Mouse (Mus musculus) heart, postnatal 0 days (tissue): ENCODE results near the gene 6430628N08Rik. TPM values are rescaled to one million over a fixed set of nuclear protein-coding genes. Genes with fewer than 3 reads are reported as not detected.

ENCODE experiments used
- ATAC-seq: fragments of 200-750 bp; cut with Nextera tagmentation; 2 replicates; pipeline ENCODE4 v1.8.0; 2017; ENCODE audit warnings: low read depth, moderate number of reproducible peaks, moderate library complexity; ENCODE audit not compliant: insufficient read depth
- DNase-seq: peaks from one replicate; pipeline ENCODE4 v3.0.0-alpha.2; 2016; ENCODE audit warnings: low spot score
- H3K27ac ChIP-seq: fragments of 300-500 bp; sonication (generic); 2 replicates; pipeline ENCODE4 v1.5.1; 2014; ENCODE audit warnings: low read depth, mild to moderate bottlenecking
- H3K27me3 ChIP-seq: fragments of 300-500 bp; sonication (generic); 2 replicates; pipeline ENCODE4 v1.6.1; 2014; ENCODE audit warnings: low read length, mixed read lengths; ENCODE audit not compliant: control insufficient read depth, insufficient read depth
- H3K36me3 ChIP-seq: fragments of 300-500 bp; sonication (generic); replicated peaks from 2 replicates; pipeline ENCODE4 v1.6.1; 2014; ENCODE audit warnings: low read length, mixed read lengths; ENCODE audit not compliant: control insufficient read depth, insufficient read depth
- H3K4me1 ChIP-seq: fragments of 300-500 bp; sonication (generic); 2 replicates; pipeline ENCODE4 v1.6.1; 2014; ENCODE audit warnings: antibody characterized with exemption; ENCODE audit not compliant: control insufficient read depth, insufficient read depth
- H3K4me2 ChIP-seq: fragments of 300-500 bp; sonication (generic); 2 replicates; pipeline ENCODE4 v1.6.1; 2014; ENCODE audit warnings: low read depth, mild to moderate bottlenecking, low read length, moderate library complexity
- H3K4me3 ChIP-seq: fragments of 300-500 bp; sonication (generic); 2 replicates; pipeline ENCODE4 v1.5.1; 2014; ENCODE audit warnings: low read depth, low read length
- H3K9ac ChIP-seq: fragments of 300-500 bp; sonication (generic); replicated peaks from 2 replicates; pipeline ENCODE4 v1.6.1; 2014; ENCODE audit warnings: low read depth, low read length, mixed read lengths
- H3K9me3 ChIP-seq: fragments of 300-500 bp; sonication (generic); replicated peaks from 2 replicates; pipeline ENCODE4 v1.6.1; 2016; ENCODE audit warnings: low read length; ENCODE audit not compliant: control insufficient read depth
- CTCF ChIP-seq: IDR thresholded peaks from 2 replicates; pipeline ENCODE4 v1.5.1; 2016; ENCODE audit warnings: antibody characterized with exemption, control low read depth, low read depth
- EP300 ChIP-seq: IDR thresholded peaks from 2 replicates; pipeline ENCODE4 v1.6.1; 2016; ENCODE audit warnings: antibody characterized with exemption, low read depth
- WGBS: fragments of 180-500 bp; shearing (Covaris S2); extraction: QIAGEN DNeasy Blood & Tissue Kit; methylation state at CpG from one replicate; pipeline ENCODE4 v1.1.7; 2014; 5-methylcytosine and 5-hydroxymethylcytosine counted together
- polyA plus RNA-seq: library from polyadenylated mRNA; unstranded; fragments of >200 nt; fragmentation: Nextera tagmentation; extraction: Ambion mirVana; gene quantifications from 2 replicates; pipeline ENCODE4 v1.2.1, GENCODE M21; 2015
- total RNA-seq: library from RNA; depleted of rRNA; stranded (reverse); fragments of >200 nt; gene quantifications from 2 replicates; pipeline ENCODE4 v1.2.3, GENCODE M21; 2014; ENCODE audit warnings: low replicate concordance; rRNA removed

Gene 6430628N08Rik
- total RNA-seq, result not detected in 2 replicates
- not detected in 2 replicates for polyA plus RNA-seq

DNA sequence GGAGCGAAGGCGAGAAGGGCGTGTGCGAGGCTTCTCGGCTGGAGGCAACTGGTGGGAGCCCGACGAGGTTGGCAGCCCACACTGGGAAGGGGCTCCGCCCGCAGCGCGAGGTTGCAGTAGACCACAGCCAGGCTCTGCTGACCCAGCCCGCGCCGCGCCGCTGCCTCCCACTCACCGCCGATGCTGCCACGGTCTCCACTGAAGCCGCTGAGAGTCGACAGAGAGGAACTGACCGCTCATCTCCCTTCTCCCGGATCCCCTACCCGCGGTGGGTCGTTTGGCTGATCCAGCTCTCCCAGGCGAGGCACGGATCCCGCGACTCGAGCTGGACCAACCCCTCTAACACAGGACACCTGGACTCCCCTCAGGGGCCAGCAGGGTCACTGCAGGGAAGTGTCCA is at the start of gene 6430628N08Rik:
Gene 6430628N08Rik, plus strand, starts transcription at position 113 of the 400 bp plus-strand sequence.
- 1% methylated on average over 31 of the region's 31 CpGs for WGBS
- Histone ChIP-seq H3K4me1 (0 out of 2 replicates have a peak, but pooled peaks cover 4% of the 10 kb centered on the region), H3K4me3 (peak within 1 kb of the TSS; percentile 25), H3K27ac (no peak within 1 kb of the TSS), H3K27me3 (peaks cover 42% of the 10 kb centered on the region), H3K9me3 (no peaks in the 10 kb centered on the region), H3K4me2 (peak within 1 kb of the TSS; percentile 51), H3K9ac (no peak within 1 kb of the TSS), H3K36me3 (no peaks in the 10 kb centered on the region)
- DNase-seq (no peak), ATAC-seq (no peak)
- TF ChIP-seq EP300, result no peak
- no peak for TF ChIP-seq CTCF

DNA sequence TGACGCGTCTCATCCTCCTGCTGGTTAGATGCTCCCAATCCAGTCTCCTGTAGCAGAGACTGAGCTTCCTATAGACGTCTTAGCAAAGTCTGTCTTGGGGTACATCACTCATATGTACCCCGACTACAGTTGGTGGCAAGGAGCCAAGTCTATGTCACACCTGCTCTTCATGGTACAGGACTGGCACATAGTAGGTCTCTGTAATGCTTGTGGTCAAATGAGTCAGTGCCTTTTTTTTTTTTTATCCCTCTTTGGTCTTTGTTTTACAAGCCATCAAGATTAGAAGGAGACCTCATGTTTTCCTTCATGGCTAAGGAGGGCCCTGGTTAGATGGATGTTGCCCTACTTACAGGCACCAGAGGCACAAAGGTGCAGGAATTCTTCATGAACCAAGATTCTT is 49.6 kb upstream of the 6430628N08Rik start:
- no peaks in the 10 kb centered on the region for H3K27me3 ChIP-seq
- no peak for DNase-seq
- no peak overlapping the region for H3K4me2 ChIP-seq
- H3K36me3 ChIP-seq, result 0 out of 2 replicates have a peak, but pooled peaks cover under 1% of the 10 kb centered on the region
- no peak overlapping the region for H3K27ac ChIP-seq
- H3K4me3 ChIP-seq, result no peak overlapping the region
- 83% methylated on average over 4 of the region's 4 CpGs for WGBS
- no peaks in the 10 kb centered on the region for H3K9me3 ChIP-seq
- ATAC-seq, result no peak
- H3K9ac ChIP-seq, result no peak overlapping the region
- no peak for TF ChIP-seq CTCF
- TF ChIP-seq EP300, result no peak
- peaks cover 11% of the 10 kb centered on the region for H3K4me1 ChIP-seq

DNA sequence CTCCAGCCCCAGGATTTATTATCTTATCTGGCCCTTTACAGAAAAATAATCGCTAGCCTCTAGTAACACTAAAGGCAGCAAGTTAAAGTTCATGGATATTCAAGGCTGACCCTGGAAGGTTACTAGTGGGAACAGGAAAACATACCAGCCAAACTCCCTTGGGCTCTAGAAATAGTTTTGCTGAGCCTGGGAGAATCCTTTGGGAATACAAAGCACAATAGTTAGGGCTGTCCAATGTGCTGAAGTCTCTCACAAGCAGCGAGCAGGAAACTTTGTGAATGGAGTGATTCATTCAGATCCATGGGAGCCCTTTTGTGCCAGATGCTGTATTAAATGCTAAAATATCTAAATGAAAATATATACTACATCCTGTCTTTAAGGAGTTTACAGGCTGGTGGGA is 43.8 kb upstream of the 6430628N08Rik start:
- DNase-seq (peak; percentile 46), ATAC-seq (peak; percentile 51)
- Histone ChIP-seq H3K27ac (no peak overlapping the region), H3K4me2 (no peak overlapping the region), H3K4me1 (peaks cover 19% of the 10 kb centered on the region), H3K36me3 (peaks cover 18% of the 10 kb centered on the region; the same call in 1 of the 2 replicates), H3K9ac (no peak overlapping the region), H3K27me3 (no peaks in the 10 kb centered on the region), H3K9me3 (no peaks in the 10 kb centered on the region), H3K4me3 (no peak overlapping the region)
- 23% methylated on average over 2 of the region's 2 CpGs for WGBS
- no peak for TF ChIP-seq EP300

DNA sequence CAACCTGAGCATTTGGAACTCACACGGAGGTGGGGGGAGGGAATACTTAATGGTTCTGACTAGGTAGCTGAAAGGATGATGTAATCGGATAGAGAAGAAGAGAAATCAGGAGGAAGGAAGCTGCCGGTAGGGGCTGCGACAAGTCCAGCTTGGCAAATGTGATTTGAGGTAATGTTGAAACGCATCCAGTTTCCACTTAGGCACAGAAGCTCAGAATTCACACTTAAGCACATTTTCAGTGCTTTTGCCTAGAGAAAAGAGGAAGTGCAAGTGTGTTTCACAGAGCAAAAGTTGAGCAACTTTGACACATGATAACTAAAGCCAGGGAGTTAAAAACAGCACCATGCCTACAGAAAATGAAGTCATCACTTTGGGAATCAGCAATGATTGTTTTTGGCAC is 43.1 kb upstream of the 6430628N08Rik start:
- WGBS, result 27% methylated on average over 5 of the region's 5 CpGs
- peak; percentile 29 for DNase-seq
- no peak for ATAC-seq
- no peaks in the 10 kb centered on the region for H3K27me3 ChIP-seq
- no peaks in the 10 kb centered on the region for H3K9me3 ChIP-seq
- H3K36me3 ChIP-seq, result peaks cover 18% of the 10 kb centered on the region; the same call in 1 of the 2 replicates
- TF ChIP-seq CTCF (no peak), EP300 (no peak)
- H3K4me2 ChIP-seq, result no peak overlapping the region
- H3K4me1 ChIP-seq, result peaks cover 19% of the 10 kb centered on the region
- no peak overlapping the region for H3K9ac ChIP-seq
- H3K4me3 ChIP-seq, result no peak overlapping the region
- H3K27ac ChIP-seq, result no peak overlapping the region

DNA sequence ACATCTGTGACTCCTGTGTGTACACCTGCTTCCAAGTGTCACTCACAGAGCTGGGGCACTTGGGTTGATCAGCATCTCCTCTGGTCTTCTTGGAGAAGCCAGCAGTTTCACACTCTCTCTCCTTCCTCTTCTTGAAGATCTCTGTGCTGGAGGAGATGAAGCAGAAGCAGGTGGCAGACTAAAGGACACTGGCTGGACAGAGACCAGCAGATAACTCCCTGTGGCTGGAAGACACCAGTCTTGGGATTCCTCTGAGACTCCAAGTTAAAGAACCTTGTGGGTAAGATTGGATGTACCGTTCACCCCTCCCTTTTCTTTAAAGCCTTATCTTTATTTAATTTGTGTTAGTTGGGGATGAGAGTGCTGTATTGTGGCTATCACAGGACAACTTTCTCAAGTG is 42.4 kb upstream of the 6430628N08Rik start:
- Histone ChIP-seq H3K27me3 (no peaks in the 10 kb centered on the region), H3K9ac (no peak overlapping the region), H3K9me3 (no peaks in the 10 kb centered on the region), H3K4me3 (no peak overlapping the region), H3K36me3 (peaks cover 18% of the 10 kb centered on the region; the same call in 1 of the 2 replicates), H3K27ac (no peak overlapping the region), H3K4me2 (no peak overlapping the region), H3K4me1 (peaks cover 19% of the 10 kb centered on the region)
- WGBS, result 59% methylated on average over 1 of the region's 1 CpGs
- no peak for ATAC-seq
- no peak for DNase-seq
- no peak for TF ChIP-seq EP300
- TF ChIP-seq CTCF, result no peak
